Mouse (Mus musculus) kidney, postnatal 25 days (tissue): ENCODE measurements at regions not wholly inside any gene's neighbourhood (a gene's known extent, or its start where the extent isn't known, plus 50 kb on each side); places are given as distances from the start of the nearest gene placed in this dataset.

ENCODE experiments used
- DNase-seq, 2 experiments: peaks; one replicate each; pipeline ENCODE4 v3.0.0; 2021; ENCODE audit warnings: mixed read lengths in 2 of 2

- no peak for DNase-seq
These were observed 52.8 kb upstream of the G2e3 start for GRCm38 (mm10) chr12:51294971-51295477.

- DNase-seq: no peak
These were observed 69.5 kb upstream of the G2e3 start for GRCm38 (mm10) chr12:51278358-51278757.

GRCm38 (mm10) chr12:51275818-51276538 is 71.9 kb upstream of the G2e3 start:
- peak in 1 of 2 experiments; percentile 4 for DNase-seq

GRCm38 (mm10) chr12:51273486-51273885 is 74.4 kb upstream of the G2e3 start:
- DNase-seq: no peak

DNA sequence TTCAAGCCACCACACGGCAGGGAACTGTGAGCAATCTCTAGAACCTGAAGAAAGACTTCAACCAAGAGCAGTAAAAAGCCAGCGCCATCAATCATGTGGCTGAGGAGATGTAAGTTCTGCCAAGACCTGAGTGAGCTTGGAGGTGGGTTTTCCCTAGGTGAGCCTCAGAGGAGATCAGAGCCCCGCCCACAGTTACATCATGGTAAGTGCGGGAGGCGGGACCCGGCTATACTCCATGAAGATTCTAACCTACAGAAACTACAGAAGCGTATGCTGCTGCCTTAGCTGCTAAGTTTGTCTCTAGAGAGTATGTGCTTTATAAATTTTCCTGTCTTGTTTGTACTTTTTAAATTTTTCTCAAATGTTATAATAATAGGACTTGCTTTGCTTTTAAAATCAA is 105.0 kb upstream of the G2e3 start:
- DNase-seq: no peak

DNA sequence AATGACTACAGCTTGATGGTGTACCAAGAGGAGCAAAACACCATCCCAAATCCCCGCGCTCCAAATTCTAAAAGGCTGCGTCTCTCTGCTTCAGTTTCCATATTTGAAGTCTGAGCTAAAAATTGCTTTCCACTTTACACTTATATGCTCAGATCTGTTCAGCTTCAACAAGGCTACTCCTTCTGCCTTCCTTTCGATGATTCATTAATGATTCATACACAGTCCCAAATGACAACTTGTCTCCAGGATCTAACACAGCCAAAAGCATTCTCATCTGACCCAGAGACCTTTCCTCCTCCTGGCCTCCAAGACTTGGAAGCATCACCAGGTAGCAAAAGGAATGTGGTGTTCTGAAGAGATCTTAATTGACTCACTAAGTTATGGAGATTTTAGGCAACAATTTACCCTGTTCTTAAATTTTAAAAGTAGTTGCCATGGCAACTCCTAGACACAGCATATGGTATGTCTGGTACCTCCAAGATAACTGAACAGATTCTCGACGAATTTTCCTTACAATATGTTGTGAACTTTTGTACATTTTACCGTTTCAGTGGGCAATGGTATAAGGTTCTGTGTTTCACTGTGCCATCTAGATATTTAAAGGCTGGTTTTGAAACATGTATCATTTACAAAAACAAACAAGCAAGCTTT is 106.6 kb upstream of the G2e3 start:
- DNase-seq: no peak

GRCm38 (mm10) chr12:51211691-51212090 is 136.2 kb upstream of the G2e3 start:
- DNase-seq: no peak

GRCm38 (mm10) chr12:51196289-51196688 is 151.6 kb upstream of the G2e3 start:
- DNase-seq: peak; percentile 4 to 37

DNA sequence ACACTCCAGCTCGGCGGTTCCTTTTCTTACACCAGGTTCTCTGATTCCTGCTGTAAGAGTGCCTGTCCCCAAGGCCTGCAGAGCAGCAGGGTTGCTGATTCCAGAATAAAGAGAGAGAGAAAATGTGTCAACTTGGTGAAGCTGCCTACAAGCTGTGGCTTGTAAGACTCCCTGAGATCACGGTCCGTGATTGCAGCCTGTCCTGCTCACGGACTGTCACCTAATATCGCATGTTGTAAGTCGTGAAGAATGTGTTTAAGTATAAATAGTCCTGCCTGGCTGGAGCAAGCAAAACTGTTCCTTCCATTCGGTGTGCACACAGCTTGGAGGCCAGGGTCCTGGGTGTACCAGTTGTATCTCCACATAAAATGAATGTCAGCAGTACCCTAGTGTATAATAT is 152.7 kb upstream of the G2e3 start:
- no peak for DNase-seq

DNA sequence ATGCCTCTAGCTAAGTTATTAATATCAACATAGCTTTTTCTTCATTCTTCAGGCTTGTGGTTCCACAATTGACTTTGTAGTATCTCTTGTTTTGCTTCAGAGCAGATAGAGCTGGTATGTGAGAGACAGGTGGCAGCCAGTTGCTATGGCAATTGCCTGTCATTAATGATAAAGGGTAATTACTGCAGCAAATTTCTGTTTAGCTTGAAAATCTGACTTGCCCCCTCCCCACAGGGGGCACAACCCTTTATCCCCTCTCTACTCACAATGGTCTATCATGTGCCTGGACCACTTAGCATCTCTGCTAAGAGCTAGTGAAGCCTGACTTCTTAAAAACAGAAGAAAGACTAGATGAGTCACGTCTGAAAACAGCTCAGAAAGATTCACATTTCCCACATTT is 157.1 kb upstream of the G2e3 start:
- DNase-seq: no peak

DNA sequence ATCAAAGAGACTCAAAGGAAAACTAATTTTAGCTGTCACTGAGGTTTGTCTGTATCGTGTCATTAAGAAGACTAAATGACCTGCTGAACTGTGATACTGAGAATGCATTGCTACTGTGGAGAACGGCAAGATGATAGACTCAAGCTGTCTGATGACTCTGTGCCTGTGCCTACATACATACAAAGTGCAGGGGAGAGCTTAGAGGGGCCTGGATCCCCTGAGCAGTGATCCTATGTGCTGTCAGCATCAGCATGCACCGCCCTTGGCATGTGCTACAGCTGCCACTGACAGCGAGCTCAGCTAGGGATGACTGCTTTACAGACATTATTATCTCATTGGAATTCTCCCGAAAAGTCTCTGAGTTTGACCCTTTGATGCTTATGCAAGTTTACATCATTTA is 157.7 kb upstream of the G2e3 start:
- no peak for DNase-seq

- DNase-seq: peak in 1 of 2 experiments; percentile 18
These were observed 159.6 kb upstream of the G2e3 start for GRCm38 (mm10) chr12:51188229-51188628.

DNA sequence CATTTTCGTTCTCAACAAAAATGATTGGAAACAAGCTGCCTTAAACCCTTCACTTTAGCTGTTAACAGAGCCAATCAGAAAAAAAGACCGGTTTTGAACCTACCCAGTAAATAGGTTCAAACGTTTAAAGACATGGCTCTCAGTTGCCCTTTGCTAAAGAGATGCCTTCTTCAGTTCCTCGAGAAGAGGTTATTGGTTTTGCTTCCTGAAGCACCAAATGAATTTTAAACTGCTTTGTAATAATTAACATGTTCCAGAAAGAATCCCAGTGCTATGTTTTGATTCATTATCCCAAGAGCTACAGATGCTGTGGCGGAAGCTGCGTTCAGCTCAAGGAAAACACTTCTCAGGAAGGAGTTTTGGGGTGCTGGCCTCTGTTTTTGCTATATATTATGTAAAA is 160.1 kb upstream of the G2e3 start:
- DNase-seq: no peak

- no peak for DNase-seq
These were observed 162.1 kb upstream of the G2e3 start for GRCm38 (mm10) chr12:51185751-51186150.

DNA sequence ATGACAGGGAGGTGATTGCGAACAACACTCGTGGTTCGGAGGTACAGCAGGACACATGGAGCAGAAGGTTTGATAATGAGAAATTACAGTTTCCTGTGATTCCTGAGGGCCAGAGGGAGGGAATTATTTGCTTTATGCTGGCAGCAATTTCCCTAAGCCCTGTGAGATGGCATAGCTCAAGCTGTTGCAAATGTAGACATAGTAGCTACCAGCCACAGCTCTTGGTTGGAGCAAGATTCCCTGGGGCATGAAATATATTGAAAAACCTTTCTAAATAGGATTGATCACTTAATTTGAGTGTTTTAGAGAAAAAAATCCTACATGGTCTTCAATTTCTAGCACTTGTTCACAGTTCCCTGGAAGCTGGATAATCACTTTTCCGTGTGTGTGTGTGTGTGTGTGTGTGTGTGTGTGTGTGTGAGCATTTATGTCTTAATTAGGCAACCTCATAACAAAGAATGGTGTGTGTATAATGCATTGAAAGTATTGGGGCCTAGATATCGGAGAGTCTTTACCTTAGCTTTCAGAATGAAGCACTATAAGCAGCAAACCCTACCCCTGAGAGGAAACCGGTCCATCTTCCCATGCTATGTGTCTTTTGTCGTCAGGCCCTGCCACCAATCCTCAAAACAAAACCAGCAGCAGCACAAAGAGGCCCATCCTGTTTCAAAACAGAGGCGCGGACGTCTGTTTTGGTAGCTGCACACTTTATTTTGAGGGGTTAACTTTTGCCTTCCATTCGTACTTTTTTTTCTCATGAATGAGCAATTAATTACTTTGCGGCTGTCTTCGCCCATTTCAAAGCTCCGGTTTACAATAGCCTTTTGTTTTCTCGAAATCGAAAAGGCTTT is 172.7 kb upstream of the G2e3 start:
- DNase-seq: no peak

- DNase-seq: no peak
These were observed 182.7 kb upstream of the G2e3 start for GRCm38 (mm10) chr12:51165186-51165585.

GRCm38 (mm10) chr12:51160995-51161394 is 186.9 kb upstream of the G2e3 start:
- DNase-seq: no peak

DNA sequence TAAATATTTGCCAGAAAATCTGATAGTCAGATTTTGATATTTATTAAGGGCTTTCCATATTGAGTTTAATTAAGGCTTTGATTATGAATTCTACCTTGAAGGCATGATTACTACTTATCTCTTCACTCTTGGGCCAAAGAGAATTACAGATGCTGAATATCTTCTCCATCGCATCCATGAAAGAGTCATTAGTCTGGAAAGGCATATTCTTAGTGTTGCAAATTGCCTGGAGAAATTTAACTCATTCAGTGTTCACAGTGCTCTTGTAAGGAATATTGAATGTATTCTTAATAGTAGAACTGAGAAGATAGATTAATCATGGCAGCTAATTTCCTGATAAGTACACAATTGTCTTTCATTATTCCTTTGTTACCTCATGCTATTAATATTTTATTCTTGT is 187.7 kb upstream of the G2e3 start:
- no peak for DNase-seq

DNA sequence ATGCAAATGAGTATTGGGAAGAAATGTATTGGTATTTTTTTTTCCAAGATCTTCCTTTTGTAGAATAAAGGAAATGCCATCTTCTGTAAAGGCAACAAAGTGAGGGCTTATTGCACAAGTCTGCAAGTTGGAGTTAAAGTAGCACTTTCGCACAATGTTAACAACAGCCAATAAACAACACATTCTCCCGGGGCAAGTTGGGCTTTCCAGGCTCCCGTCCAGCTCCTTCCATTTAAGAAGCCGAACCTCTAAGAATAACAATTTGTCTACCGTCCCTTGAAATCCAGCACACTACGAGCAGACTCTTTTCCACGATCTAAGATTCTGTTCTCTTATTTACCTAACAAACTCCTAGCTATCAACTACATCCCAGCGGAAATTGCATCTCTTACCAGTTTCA is 199.9 kb upstream of the G2e3 start:
- no peak for DNase-seq

GRCm38 (mm10) chr12:51143840-51144239 is 204.0 kb upstream of the G2e3 start:
- no peak for DNase-seq

DNA sequence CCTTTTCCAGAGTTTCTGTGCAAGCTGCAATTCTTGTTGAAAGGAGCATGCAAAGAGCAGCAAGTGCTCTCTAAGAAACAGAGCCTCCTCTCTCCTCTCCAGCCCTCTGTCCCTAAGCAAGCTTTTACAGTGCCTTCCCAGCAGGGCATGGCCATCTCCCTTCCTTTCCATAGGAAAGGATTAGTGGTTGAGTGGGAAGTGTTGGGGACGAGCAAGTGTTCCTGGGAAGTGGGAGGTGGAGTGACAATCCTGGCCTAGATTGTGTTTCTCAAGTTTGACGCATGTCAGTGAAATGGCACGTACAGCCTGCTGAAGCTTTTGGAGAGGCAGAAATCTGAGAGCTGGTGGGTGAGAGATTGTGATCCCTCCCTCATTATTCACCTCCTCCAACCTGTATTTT is 204.7 kb upstream of the G2e3 start:
- no peak for DNase-seq

- DNase-seq: peak in 1 of 2 experiments; percentile 33
These were observed 214.2 kb upstream of the G2e3 start for GRCm38 (mm10) chr12:51133676-51134075.

DNA sequence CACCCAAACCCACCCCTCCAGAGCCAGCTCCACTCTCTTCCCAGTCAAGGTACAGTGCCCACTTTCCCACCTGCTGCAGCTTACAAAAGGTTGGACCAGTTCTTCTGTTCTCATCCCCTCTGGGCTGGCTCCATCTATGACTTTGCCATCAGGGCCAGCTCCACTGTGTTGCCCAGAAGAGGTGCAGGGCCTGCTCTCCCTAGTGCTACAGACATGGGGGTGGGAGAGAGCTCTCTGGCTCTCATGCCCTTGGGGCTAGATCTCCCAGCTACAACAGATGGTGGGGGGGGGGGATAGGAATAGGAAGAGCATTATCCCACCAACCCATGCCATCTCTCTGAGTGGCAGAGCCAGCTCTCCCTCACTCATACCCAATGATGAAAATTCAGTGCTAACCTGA is 219.6 kb upstream of the G2e3 start:
- no peak for DNase-seq

DNA sequence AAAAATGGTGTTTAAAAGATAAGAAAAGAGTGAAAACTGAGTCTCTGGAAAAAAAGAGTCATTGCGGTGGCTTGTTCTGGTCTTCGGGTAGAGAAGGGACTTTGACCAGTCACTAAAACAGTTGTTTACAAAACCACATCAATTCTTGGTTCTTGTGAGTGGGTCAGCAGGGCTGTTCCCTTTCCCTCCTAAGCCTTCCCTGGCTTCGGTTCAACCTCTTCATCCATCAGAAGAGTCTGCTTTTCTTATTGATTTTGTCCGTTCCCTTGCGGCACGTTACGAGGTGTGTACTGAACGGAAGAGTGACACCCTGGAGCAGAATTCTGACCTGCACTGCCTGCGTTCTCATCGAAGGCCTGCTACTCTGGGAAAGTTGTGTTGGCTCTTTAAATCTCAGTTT is 229.1 kb upstream of the G2e3 start:
- peak in 1 of 2 experiments; percentile 21 for DNase-seq
